Mouse (Mus musculus): Measurements from ENCODE around the gene Npnt. TPM values are rescaled to one million over a fixed set of nuclear protein-coding genes. Genes with fewer than 3 reads are reported as not detected.
A peak's percentile ranks its signal among the peaks of the same experiment; 100 is the strongest.

The Npnt gene
- total and polyA plus RNA-seq, 2 experiments from 2014 or later: 0.73 to 2.1 TPM

- Histone ChIP-seq H3K27ac (ENCODE audit: low read depth) (no peak overlapping the region), H3K4me3 (ENCODE audit: low read depth, low read length) (no peak overlapping the region), H3K27me3 (ENCODE audit: control insufficient read depth, insufficient read depth, low read length) (no peaks in the 10 kb centered on the region), H3K9ac (replicated peaks; ENCODE audit: low read depth, low read length) (no peak overlapping the region), H3K9me3 (replicated peaks; ENCODE audit: control insufficient read depth, low read length) (no peaks in the 10 kb centered on the region), H3K4me2 (ENCODE audit: low read depth, low read length) (no peak overlapping the region), H3K4me1 (ENCODE audit: control insufficient read depth, insufficient read depth) (no peaks in the 10 kb centered on the region), H3K36me3 (replicated peaks; ENCODE audit: control insufficient read depth, insufficient read depth, low read length) (no peaks in the 10 kb centered on the region)
- DNase-seq (ENCODE audit: low spot score): no peak
- ATAC-seq (ENCODE audit: insufficient read depth, low read depth): no peak
- WGBS: 76% methylated on average over 7 of the region's 7 CpGs
- no peak for TF ChIP-seq EP300 (IDR thresholded peaks at IDR 0.05; ENCODE audit: low read depth)
- no peak for TF ChIP-seq CTCF (IDR thresholded peaks at IDR 0.05; ENCODE audit: low read depth)
Observed at GRCm38 (mm10) chr3:132962631-132963361, 12.7 kb upstream of the Npnt start.

GRCm38 (mm10) chr3:132950529-132950880, 414 bp upstream of the Npnt start:
- Histone ChIP-seq H3K9ac (replicated peaks; ENCODE audit: low read depth, low read length) (no peak overlapping the region; the same call in 1 of the 2 replicates), H3K4me3 (ENCODE audit: low read depth, low read length) (peak overlapping the region; percentile 79), H3K36me3 (replicated peaks; ENCODE audit: control insufficient read depth, insufficient read depth, low read length) (no peaks in the 10 kb centered on the region), H3K4me2 (ENCODE audit: low read depth, low read length) (peak overlapping the region; percentile 100), H3K9me3 (replicated peaks; ENCODE audit: control insufficient read depth, low read length) (no peaks in the 10 kb centered on the region), H3K4me1 (ENCODE audit: control insufficient read depth, insufficient read depth) (peaks cover 5% of the 10 kb centered on the region), H3K27ac (ENCODE audit: low read depth) (no peak overlapping the region), H3K27me3 (ENCODE audit: control insufficient read depth, insufficient read depth, low read length) (peaks cover 19% of the 10 kb centered on the region)
- DNase-seq (ENCODE audit: low spot score) (no peak), ATAC-seq (ENCODE audit: insufficient read depth, low read depth) (peak; percentile 33; the same call in 1 of the 2 replicates)
- no peak for TF ChIP-seq CTCF (IDR thresholded peaks at IDR 0.05; ENCODE audit: low read depth)
- no peak for TF ChIP-seq EP300 (IDR thresholded peaks at IDR 0.05; ENCODE audit: low read depth)
- 13% methylated on average over 7 of the region's 7 CpGs for WGBS

DNA sequence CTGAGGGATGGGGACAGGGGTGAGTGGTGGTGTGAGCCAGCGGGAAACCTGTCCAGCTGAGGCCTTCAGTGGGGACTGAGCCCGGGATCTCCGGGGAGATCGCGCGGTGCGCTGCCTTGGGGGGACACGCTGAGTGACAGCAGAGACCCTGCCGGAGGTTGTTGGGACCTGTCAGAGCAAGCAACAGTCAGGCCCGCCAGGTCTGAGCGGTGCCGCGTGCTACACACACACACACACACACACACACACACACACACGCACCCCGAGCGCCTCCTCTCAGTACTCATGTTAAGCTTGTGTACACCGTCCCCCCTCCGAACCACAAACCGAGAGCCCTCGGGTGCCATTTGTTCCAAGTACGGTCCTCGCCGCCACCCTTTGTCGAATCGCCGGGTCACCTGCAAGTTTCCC, 706 bp downstream of the Npnt start:
- peaks cover 19% of the 10 kb centered on the region for H3K27me3 ChIP-seq (ENCODE audit: control insufficient read depth, insufficient read depth, low read length)
- ATAC-seq (ENCODE audit: insufficient read depth, low read depth) (0 out of 2 replicates have a peak, but pooled peaks have one; percentile 12), DNase-seq (ENCODE audit: low spot score) (no peak)
- no peaks in the 10 kb centered on the region for H3K9me3 ChIP-seq (replicated peaks; ENCODE audit: control insufficient read depth, low read length)
- no peaks in the 10 kb centered on the region for H3K36me3 ChIP-seq (replicated peaks; ENCODE audit: control insufficient read depth, insufficient read depth, low read length)
- no peak overlapping the region for H3K27ac ChIP-seq (ENCODE audit: low read depth)
- H3K4me1 ChIP-seq (ENCODE audit: control insufficient read depth, insufficient read depth): peaks cover 5% of the 10 kb centered on the region
- peak overlapping the region; percentile 47; the same call in 1 of the 2 replicates for H3K9ac ChIP-seq (replicated peaks; ENCODE audit: low read depth, low read length)
- WGBS: under 1% methylated on average over 25 of the region's 26 CpGs
- H3K4me2 ChIP-seq (ENCODE audit: low read depth, low read length): peak overlapping the region; percentile 100
- TF ChIP-seq EP300 (IDR thresholded peaks at IDR 0.05; ENCODE audit: low read depth): no peak
- TF ChIP-seq CTCF (IDR thresholded peaks at IDR 0.05; ENCODE audit: low read depth): no peak
- peak overlapping the region; percentile 79 for H3K4me3 ChIP-seq (ENCODE audit: low read depth, low read length)

GRCm38 (mm10) chr3:132948298-132948795, 1.7 kb downstream of the Npnt start:
- 17% methylated on average over 7 of the region's 7 CpGs for WGBS
- peaks cover 19% of the 10 kb centered on the region for H3K27me3 ChIP-seq (ENCODE audit: control insufficient read depth, insufficient read depth, low read length)
- H3K36me3 ChIP-seq (replicated peaks; ENCODE audit: control insufficient read depth, insufficient read depth, low read length): no peaks in the 10 kb centered on the region
- peaks cover 5% of the 10 kb centered on the region for H3K4me1 ChIP-seq (ENCODE audit: control insufficient read depth, insufficient read depth)
- H3K4me2 ChIP-seq (ENCODE audit: low read depth, low read length): no peak overlapping the region
- TF ChIP-seq CTCF (IDR thresholded peaks at IDR 0.05; ENCODE audit: low read depth) (no peak), EP300 (IDR thresholded peaks at IDR 0.05; ENCODE audit: low read depth) (no peak)
- ATAC-seq (ENCODE audit: insufficient read depth, low read depth) (no peak), DNase-seq (ENCODE audit: low spot score) (no peak)
- no peak overlapping the region for H3K27ac ChIP-seq (ENCODE audit: low read depth)
- no peak overlapping the region for H3K9ac ChIP-seq (replicated peaks; ENCODE audit: low read depth, low read length)
- H3K4me3 ChIP-seq (ENCODE audit: low read depth, low read length): no peak overlapping the region
- no peaks in the 10 kb centered on the region for H3K9me3 ChIP-seq (replicated peaks; ENCODE audit: control insufficient read depth, low read length)

DNA sequence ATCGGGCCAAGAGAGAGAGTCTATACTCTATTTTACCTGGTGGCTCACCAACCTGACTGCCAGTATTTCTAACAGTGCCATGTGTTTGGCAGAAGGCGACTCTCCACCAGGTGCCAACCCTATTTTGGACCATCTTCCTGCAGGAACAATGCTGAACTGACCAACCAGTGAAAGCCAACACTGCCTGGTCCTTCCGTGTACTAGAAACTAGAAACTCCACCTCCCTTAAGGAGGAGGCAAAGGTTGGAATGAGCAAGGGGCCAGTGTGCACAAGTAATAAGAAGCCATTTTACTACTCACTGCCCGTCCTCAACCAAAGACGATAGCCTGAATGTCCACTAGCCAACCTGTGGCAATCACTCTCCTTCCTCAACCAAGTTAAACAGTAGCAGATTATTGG, 4.0 kb downstream of the Npnt start:
- DNase-seq (ENCODE audit: low spot score): no peak

More for the DNA sequence above, 4.0 kb downstream of the Npnt start:
- peaks cover 19% of the 10 kb centered on the region for H3K27me3 ChIP-seq (ENCODE audit: control insufficient read depth, insufficient read depth, low read length)
- H3K4me2 ChIP-seq (ENCODE audit: low read depth, low read length): no peak overlapping the region
- ATAC-seq (ENCODE audit: insufficient read depth, low read depth): no peak
- no peak overlapping the region for H3K9ac ChIP-seq (replicated peaks; ENCODE audit: low read depth, low read length)
- 91% methylated on average over 5 of the region's 5 CpGs for WGBS
- H3K9me3 ChIP-seq (replicated peaks; ENCODE audit: control insufficient read depth, low read length): no peaks in the 10 kb centered on the region
- no peak overlapping the region for H3K4me3 ChIP-seq (ENCODE audit: low read depth, low read length)
- peaks cover 5% of the 10 kb centered on the region for H3K4me1 ChIP-seq (ENCODE audit: control insufficient read depth, insufficient read depth)
- no peaks in the 10 kb centered on the region for H3K36me3 ChIP-seq (replicated peaks; ENCODE audit: control insufficient read depth, insufficient read depth, low read length)
- no peak for TF ChIP-seq EP300 (IDR thresholded peaks at IDR 0.05; ENCODE audit: low read depth)
- no peak for TF ChIP-seq CTCF (IDR thresholded peaks at IDR 0.05; ENCODE audit: low read depth)
- H3K27ac ChIP-seq (ENCODE audit: low read depth): no peak overlapping the region

Data from heart, postnatal 0 days (tissue).